Mouse (Mus musculus): ENCODE data around the gene Olfr1393. TPM values are rescaled to one million over a fixed set of nuclear protein-coding genes. Genes with fewer than 3 reads are reported as not detected.
"Not testable (repeated sequence)": the region's sequence is repeated elsewhere in the genome, so short reads cannot be mapped to it uniquely, and the experiment has no call there.

Gene Olfr1393
- polyA plus RNA-seq, 1 experiment from 2014 or later, result not detected

GRCm38 (mm10) chr11:49304441-49304840 lies 26.3 kb downstream of the Olfr1393 start, which contains the start of gene Olfr10:
Gene Olfr10 (plus strand): TSS chr11:49304741.
- Histone ChIP-seq H3K79me2 (ENCODE audit: inconsistent target) (no peaks in the 10 kb centered on the region), H3K4me3 (ENCODE audit: inconsistent target) (no peak within 1 kb of the TSS), H3K27ac (no peak within 1 kb of the TSS), H3K36me3 (ENCODE audit: inconsistent target) (no peaks in the 10 kb centered on the region)

- 51% methylated on average over 4 of the region's 5 CpGs for WGBS (ENCODE audit: missing documents)
- H3K36me3 ChIP-seq (ENCODE audit: inconsistent target); H3K27ac ChIP-seq; H3K4me3 ChIP-seq (ENCODE audit: inconsistent target); H3K79me2 ChIP-seq (ENCODE audit: inconsistent target): not testable (repeated sequence)
These were observed 30.4 kb downstream of the Olfr1393 start for GRCm38 (mm10) chr11:49308547-49308946.

- Histone ChIP-seq H3K79me2 (ENCODE audit: inconsistent target) (no peaks in the 10 kb centered on the region), H3K36me3 (ENCODE audit: inconsistent target) (no peaks in the 10 kb centered on the region), H3K4me3 (ENCODE audit: inconsistent target) (no peak within 1 kb of the TSS), H3K27ac (no peak within 1 kb of the TSS)
- 75% methylated on average over 2 of the region's 2 CpGs for WGBS (ENCODE audit: missing documents)
These were observed 44.3 kb downstream of the Olfr1393 start, which contains the start of gene Olfr1391 for GRCm38 (mm10) chr11:49322442-49322841. Gene Olfr1391 (plus strand): TSS chr11:49322742.

GRCm38 (mm10) chr11:49326726-49327125 lies 48.6 kb downstream of the Olfr1393 start:
- 75% methylated on average over 3 of the region's 3 CpGs for WGBS (ENCODE audit: missing documents)
- Histone ChIP-seq H3K4me3 (ENCODE audit: inconsistent target) (no peak overlapping the region), H3K79me2 (ENCODE audit: inconsistent target) (no peaks in the 10 kb centered on the region), H3K27ac (no peak overlapping the region), H3K36me3 (ENCODE audit: inconsistent target) (no peaks in the 10 kb centered on the region)

- H3K36me3 ChIP-seq (ENCODE audit: inconsistent target), result no peaks in the 10 kb centered on the region
- no peak overlapping the region for H3K4me3 ChIP-seq (ENCODE audit: inconsistent target)
- 77% methylated on average over 1 of the region's 1 CpGs for WGBS (ENCODE audit: missing documents)
- H3K79me2 ChIP-seq (ENCODE audit: inconsistent target), result no peaks in the 10 kb centered on the region
- H3K27ac ChIP-seq, result no peak overlapping the region
These were observed 51.6 kb downstream of the Olfr1393 start for GRCm38 (mm10) chr11:49329686-49330085.

Other genes starting within 250 kb of the Olfr1393 start
- 39.3 to 117 TPM (median 92.6 TPM) in 3 replicates for gene 9930111J21Rik2, start 227.1 kb upstream of the Olfr1393 start, polyA plus RNA-seq (2018)
- 27.3 to 134 TPM (median 32.0 TPM) in 3 replicates for gene Tgtp2, start 214.1 kb upstream of the Olfr1393 start, polyA plus RNA-seq (2018)
- gene Ifi47, start 201.7 kb upstream of the Olfr1393 start, polyA plus RNA-seq (2018), result 34.8 to 249 TPM (median 64.0 TPM) in 3 replicates
- not detected in 3 replicates for gene Olfr1396, start 163.4 kb upstream of the Olfr1393 start, polyA plus RNA-seq (2018)
- not detected in 3 replicates for gene Olfr1395, start 136.0 kb upstream of the Olfr1393 start, polyA plus RNA-seq (2018)
- gene Olfr1394, start 123.9 kb upstream of the Olfr1393 start, polyA plus RNA-seq (2018), result not detected in 3 replicates
- 0.06 TPM in 1 of 3 replicates, not detected in the others for gene Btnl9, start 91.1 kb upstream of the Olfr1393 start, polyA plus RNA-seq (2018)
- 20.8 to 33.5 TPM (median 22.4 TPM) in 3 replicates for gene Zfp62, start 75.0 kb upstream of the Olfr1393 start, polyA plus RNA-seq (2018)
- 43.2 to 95.3 TPM (median 69.7 TPM) in 3 replicates for gene Mgat1, start 34.1 kb upstream of the Olfr1393 start, polyA plus RNA-seq (2018)
- gene Olfr1392, start 7.0 kb downstream of the Olfr1393 start, polyA plus RNA-seq (2018), result 0.16 TPM in 1 of 3 replicates, not detected in the others
- not detected in 3 replicates for gene Olfr10, start 26.4 kb downstream of the Olfr1393 start, polyA plus RNA-seq (2018)
- not detected in 3 replicates for gene Olfr1391, start 44.4 kb downstream of the Olfr1393 start, polyA plus RNA-seq (2018)
- gene Olfr1390, start 56.9 kb downstream of the Olfr1393 start, polyA plus RNA-seq (2018), result not detected in 3 replicates
- gene Olfr1389, start 144.8 kb downstream of the Olfr1393 start, polyA plus RNA-seq (2018), result not detected in 3 replicates
- not detected in 3 replicates for gene Olfr1388, start 158.3 kb downstream of the Olfr1393 start, polyA plus RNA-seq (2018)
- not detected in 3 replicates for gene Olfr1387, start 177.0 kb downstream of the Olfr1393 start, polyA plus RNA-seq (2018)
- not detected in 3 replicates for gene Olfr1386, start 186.7 kb downstream of the Olfr1393 start, polyA plus RNA-seq (2018)
- not detected in 3 replicates for gene Olfr1385, start 210.8 kb downstream of the Olfr1393 start, polyA plus RNA-seq (2018)
- not detected in 3 replicates for gene Olfr1384, start 228.4 kb downstream of the Olfr1393 start, polyA plus RNA-seq (2018)
- not detected in 3 replicates for gene Olfr1383, start 241.3 kb downstream of the Olfr1393 start, polyA plus RNA-seq (2018)
- gene Olfr1382, start 249.9 kb downstream of the Olfr1393 start, polyA plus RNA-seq (2018), result not detected in 3 replicates

All from macrophage (primary cell).